Mouse (Mus musculus) megakaryocyte, embryonic 14.5 days (primary cell): ENCODE data around the gene Dennd2c.

ENCODE experiments used
- FLI1 ChIP-seq: IDR thresholded peaks from 2 replicates; pipeline ENCODE4 v1.6.1; 2012; ENCODE audit warnings: low read length, inconsistent platforms, mixed read lengths
- GATA1 ChIP-seq: IDR thresholded peaks from 3 replicates; pipeline ENCODE4 v1.6.1; 2012; ENCODE audit warnings: mixed read lengths, low read length, inconsistent platforms, borderline replicate concordance

DNA sequence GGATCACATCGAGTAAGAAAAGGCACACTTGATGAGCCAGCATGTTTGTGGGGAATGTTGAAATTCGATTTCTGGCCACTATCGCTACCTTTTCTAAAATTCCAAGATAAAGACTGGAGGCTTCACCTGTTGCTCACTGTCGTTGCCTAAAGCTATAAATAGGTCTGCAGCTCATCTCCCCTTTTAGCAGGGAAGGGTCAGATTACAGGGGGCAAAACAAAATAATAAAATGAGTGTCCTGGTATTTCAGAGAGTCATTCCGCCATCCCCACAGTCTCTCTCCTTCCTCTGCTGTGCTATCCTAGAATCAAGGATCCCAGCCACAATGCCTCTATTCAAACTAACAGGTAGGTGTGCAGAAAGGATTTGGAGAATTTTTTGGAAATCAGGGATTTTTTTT, 28.6 kb upstream of the Dennd2c start, which contains the start of gene Ampd1:
- TF ChIP-seq GATA1 (no peak), FLI1 (no peak)
